Mouse (Mus musculus) retina, postnatal 1 day (tissue): ENCODE measurements around the gene Cux1.
A peak's percentile ranks its signal among the peaks of the same experiment; 100 is the strongest.

Experiments used
- DNase-seq: peaks from one replicate; pipeline ENCODE4 v3.0.0-alpha.2; 2012

The Cux1 gene

GRCm38 (mm10) chr5:136420342-136420741 lies 146.9 kb downstream of the Cux1 start:
- DNase-seq, result no peak

- no peak for DNase-seq
Observed at GRCm38 (mm10) chr5:136417891-136418290, 149.4 kb downstream of the Cux1 start.

GRCm38 (mm10) chr5:136414479-136414878 lies 152.8 kb downstream of the Cux1 start:
- DNase-seq, result no peak

GRCm38 (mm10) chr5:136410681-136411181 lies 156.6 kb downstream of the Cux1 start:
- DNase-seq, result no peak

GRCm38 (mm10) chr5:136406357-136406756 lies 160.9 kb downstream of the Cux1 start:
- no peak for DNase-seq

- peak; percentile 75 for DNase-seq
Observed at GRCm38 (mm10) chr5:136403565-136403961, 163.7 kb downstream of the Cux1 start.

- peak; percentile 9 for DNase-seq
Observed at GRCm38 (mm10) chr5:136402622-136403564, 164.4 kb downstream of the Cux1 start.

GRCm38 (mm10) chr5:136398706-136399105 lies 168.6 kb downstream of the Cux1 start:
- no peak for DNase-seq

- DNase-seq, result no peak
Observed at GRCm38 (mm10) chr5:136396699-136397098, 170.6 kb downstream of the Cux1 start.

GRCm38 (mm10) chr5:136396256-136396655 lies 171.0 kb downstream of the Cux1 start:
- no peak for DNase-seq

GRCm38 (mm10) chr5:136395600-136396195 lies 171.6 kb downstream of the Cux1 start:
- DNase-seq, result no peak

GRCm38 (mm10) chr5:136394517-136395212 lies 172.6 kb downstream of the Cux1 start:
- no peak for DNase-seq

GRCm38 (mm10) chr5:136393621-136394020 lies 173.7 kb downstream of the Cux1 start:
- no peak for DNase-seq

- no peak for DNase-seq
Observed at GRCm38 (mm10) chr5:136386757-136387156, 180.5 kb downstream of the Cux1 start.

GRCm38 (mm10) chr5:136385161-136385560 lies 182.1 kb downstream of the Cux1 start:
- no peak for DNase-seq

GRCm38 (mm10) chr5:136382261-136383005 lies 184.9 kb downstream of the Cux1 start:
- DNase-seq, result peak; percentile 92

- DNase-seq, result no peak
Observed at GRCm38 (mm10) chr5:136379405-136379804, 187.9 kb downstream of the Cux1 start.

- no peak for DNase-seq
Observed at GRCm38 (mm10) chr5:136377101-136377500, 190.2 kb downstream of the Cux1 start.

- peak; percentile 25 for DNase-seq
Observed at GRCm38 (mm10) chr5:136375350-136375749, 191.9 kb downstream of the Cux1 start.

GRCm38 (mm10) chr5:136372276-136372675 lies 195.0 kb downstream of the Cux1 start:
- DNase-seq, result no peak

GRCm38 (mm10) chr5:136363421-136363820 lies 203.9 kb downstream of the Cux1 start:
- DNase-seq, result peak; percentile 63

GRCm38 (mm10) chr5:136362473-136363230 lies 204.6 kb downstream of the Cux1 start:
- DNase-seq, result no peak
